Mouse (Mus musculus): Measurements from ENCODE around the gene Vps53. TPM values are rescaled to one million over a fixed set of nuclear protein-coding genes. Genes with fewer than 3 reads are reported as not detected.

Vps53 gene
- polyA plus RNA-seq, 1 experiment from 2014 or later, result 34.5 TPM

DNA sequence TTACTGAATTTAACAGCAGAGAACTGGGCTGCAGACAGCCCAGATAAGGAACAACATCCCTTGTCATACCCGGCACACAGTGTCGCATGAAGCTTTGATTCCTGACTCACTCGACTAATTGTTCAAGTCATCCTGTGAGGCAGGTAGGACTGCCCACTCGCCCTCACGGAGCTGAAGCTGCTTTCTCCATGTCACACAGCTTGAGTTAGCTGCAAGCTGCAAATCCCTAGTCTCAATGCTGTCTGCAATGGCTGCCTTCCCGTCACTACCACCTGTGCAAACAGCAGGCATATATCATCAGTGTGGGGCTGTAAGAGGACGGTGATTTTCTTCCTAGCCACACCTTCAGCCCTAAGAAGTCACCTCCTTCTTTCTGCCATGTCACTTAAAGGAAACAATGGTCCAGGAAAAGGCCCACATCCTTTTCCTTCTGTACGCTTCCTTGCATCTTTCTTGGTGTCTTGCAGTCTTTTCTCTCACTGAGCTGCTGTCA lies 17.6 kb upstream of the Vps53 start:
- no peak for ATAC-seq (ENCODE audit: insufficient read depth)
- no peak for TF ChIP-seq CTCF (IDR thresholded peaks at IDR 0.05; ENCODE audit: low read depth)
- Histone ChIP-seq H3K27me3 (ENCODE audit: insufficient read depth, low read length) (no peaks in the 10 kb centered on the region), H3K4me2 (peak overlapping the region; percentile 32), H3K27ac (ENCODE audit: low read depth) (no peak overlapping the region), H3K36me3 (ENCODE audit: insufficient read depth) (no peaks in the 10 kb centered on the region), H3K9ac (no peak overlapping the region), H3K4me1 (ENCODE audit: insufficient read depth) (no peaks in the 10 kb centered on the region), H3K9me3 (ENCODE audit: low read depth, low read length) (no peaks in the 10 kb centered on the region), H3K4me3 (ENCODE audit: low read depth, low read length) (no peak overlapping the region)
- DNase-seq, result no peak
- 31% methylated on average over 8 of the region's 8 CpGs for WGBS

DNA sequence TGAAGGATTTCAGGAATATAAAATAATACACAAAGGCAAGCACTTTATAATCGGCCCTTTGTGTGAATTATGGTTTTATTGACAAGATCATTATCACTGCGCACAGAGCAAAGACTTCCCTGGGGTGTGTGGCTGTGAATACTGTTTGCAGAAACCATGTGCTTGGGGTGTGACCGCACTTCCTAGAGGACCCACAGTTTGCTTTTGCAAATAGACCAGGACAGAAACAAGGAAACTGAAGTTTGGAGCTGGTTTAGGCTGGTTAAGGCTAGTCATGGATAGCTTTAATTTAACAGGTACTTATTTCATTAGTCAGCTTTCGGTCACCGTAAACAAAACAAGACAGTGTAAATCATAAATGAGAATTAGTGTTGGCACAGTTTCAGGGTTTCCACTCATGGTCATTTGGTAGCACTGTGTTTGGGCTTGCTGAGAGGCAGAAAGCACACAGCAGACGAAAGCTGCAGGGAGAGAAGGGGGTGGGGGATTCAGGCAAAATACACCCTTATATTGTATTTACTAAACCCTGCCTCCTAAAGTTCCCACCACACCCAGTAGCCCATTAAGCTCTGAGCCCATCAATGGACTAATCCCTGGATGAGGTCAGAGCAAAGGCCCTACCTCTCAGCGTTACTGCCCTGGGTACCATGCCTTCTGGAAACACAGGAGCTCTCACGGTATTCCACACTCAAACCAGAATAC lies 17.0 kb upstream of the Vps53 start:
- peak overlapping the region; percentile 32 for H3K4me2 ChIP-seq
- 55% methylated on average over 8 of the region's 8 CpGs for WGBS

DNA sequence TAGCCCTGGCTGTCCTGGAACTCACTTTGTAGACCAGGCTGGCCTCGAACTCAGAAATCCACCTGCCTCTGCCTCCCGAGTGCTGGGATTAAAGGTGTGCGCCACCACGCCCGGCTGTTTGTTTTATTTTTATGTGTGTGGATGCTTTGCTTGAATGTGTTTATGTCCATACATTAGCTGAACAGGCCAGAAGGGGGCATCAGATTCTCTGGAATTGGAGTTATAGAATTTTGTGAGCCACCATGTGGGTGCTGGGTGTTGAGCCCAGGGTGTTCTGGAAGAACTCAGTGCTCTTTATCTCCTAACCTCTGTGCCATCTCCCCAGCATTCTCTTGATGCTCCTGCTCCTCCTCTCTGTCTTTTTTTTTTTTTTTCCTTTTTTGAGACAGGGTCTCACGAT lies 7.5 kb upstream of the Vps53 start:
- no peak overlapping the region for H3K4me2 ChIP-seq
- H3K36me3 ChIP-seq (ENCODE audit: insufficient read depth), result no peaks in the 10 kb centered on the region
- H3K27ac ChIP-seq (ENCODE audit: low read depth), result no peak overlapping the region
- WGBS, result 75% methylated on average over 6 of the region's 6 CpGs
- ATAC-seq (ENCODE audit: insufficient read depth) (no peak), DNase-seq (no peak)
- no peaks in the 10 kb centered on the region for H3K9me3 ChIP-seq (ENCODE audit: low read depth, low read length)
- no peak overlapping the region for H3K4me3 ChIP-seq (ENCODE audit: low read depth, low read length)
- TF ChIP-seq CTCF (IDR thresholded peaks at IDR 0.05; ENCODE audit: low read depth), result 0 out of 2 replicates have a peak, but pooled peaks have one; percentile 12
- H3K27me3 ChIP-seq (ENCODE audit: insufficient read depth, low read length), result no peaks in the 10 kb centered on the region
- H3K9ac ChIP-seq, result no peak overlapping the region
- H3K4me1 ChIP-seq (ENCODE audit: insufficient read depth), result no peaks in the 10 kb centered on the region

More for the DNA sequence above, 17.0 kb upstream of the Vps53 start:
- H3K36me3 ChIP-seq (ENCODE audit: insufficient read depth), result no peaks in the 10 kb centered on the region
- H3K9me3 ChIP-seq (ENCODE audit: low read depth, low read length), result no peaks in the 10 kb centered on the region
- no peaks in the 10 kb centered on the region for H3K4me1 ChIP-seq (ENCODE audit: insufficient read depth)
- TF ChIP-seq CTCF (IDR thresholded peaks at IDR 0.05; ENCODE audit: low read depth), result no peak
- ATAC-seq (ENCODE audit: insufficient read depth) (no peak), DNase-seq (peak; percentile 6)
- H3K9ac ChIP-seq, result no peak overlapping the region
- no peaks in the 10 kb centered on the region for H3K27me3 ChIP-seq (ENCODE audit: insufficient read depth, low read length)
- no peak overlapping the region for H3K4me3 ChIP-seq (ENCODE audit: low read depth, low read length)
- no peak overlapping the region for H3K27ac ChIP-seq (ENCODE audit: low read depth)

DNA sequence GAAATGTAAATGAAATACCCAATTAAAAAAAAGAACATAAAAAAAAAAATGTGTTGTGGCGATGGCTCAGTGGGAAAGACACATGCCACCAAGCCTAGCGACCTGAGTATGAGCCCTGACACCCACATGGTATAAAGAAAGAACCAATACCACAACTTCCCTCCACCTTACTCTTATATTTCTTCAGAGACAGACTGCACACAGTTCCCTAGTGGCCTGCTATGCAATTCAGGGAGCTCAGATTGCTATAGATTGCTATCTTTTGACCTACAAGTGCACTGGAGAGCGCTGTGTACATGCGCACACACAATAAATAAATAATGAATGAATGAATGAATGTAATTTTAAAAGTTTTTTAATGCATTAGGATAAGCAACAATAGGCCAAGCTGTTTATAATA lies 4.3 kb upstream of the Vps53 start:
- Histone ChIP-seq H3K4me3 (ENCODE audit: low read depth, low read length) (no peak overlapping the region), H3K27me3 (ENCODE audit: insufficient read depth, low read length) (no peaks in the 10 kb centered on the region), H3K4me1 (ENCODE audit: insufficient read depth) (no peaks in the 10 kb centered on the region), H3K36me3 (ENCODE audit: insufficient read depth) (no peaks in the 10 kb centered on the region), H3K4me2 (no peak overlapping the region), H3K9me3 (ENCODE audit: low read depth, low read length) (no peaks in the 10 kb centered on the region), H3K27ac (ENCODE audit: low read depth) (no peak overlapping the region), H3K9ac (no peak overlapping the region)
- DNase-seq (no peak), ATAC-seq (ENCODE audit: insufficient read depth) (no peak)
- no peak for TF ChIP-seq CTCF (IDR thresholded peaks at IDR 0.05; ENCODE audit: low read depth)
- 78% methylated on average over 4 of the region's 4 CpGs for WGBS

DNA sequence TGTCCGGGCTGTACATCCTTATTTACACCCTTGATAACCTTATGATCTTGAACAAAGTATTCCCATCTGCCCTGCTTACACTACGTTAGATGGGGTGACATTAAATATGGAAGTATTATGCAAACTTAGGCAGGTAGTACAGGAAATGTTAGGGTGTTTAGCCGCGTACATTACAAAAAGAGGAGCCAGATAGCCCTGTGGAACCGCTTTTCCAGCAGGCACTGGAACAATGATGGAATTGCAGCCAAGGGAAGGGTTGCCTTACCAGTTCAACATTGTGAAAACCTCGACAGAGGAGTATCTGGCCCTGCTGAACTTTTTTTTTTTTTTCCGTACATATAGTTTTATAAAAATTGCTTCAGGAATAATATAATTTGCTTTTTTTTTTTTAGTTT lies 696 bp upstream of the Vps53 start:
- ATAC-seq (ENCODE audit: insufficient read depth), result no peak
- peak overlapping the region; percentile 67 for H3K4me2 ChIP-seq
- H3K27me3 ChIP-seq (ENCODE audit: insufficient read depth, low read length), result no peaks in the 10 kb centered on the region
- H3K9me3 ChIP-seq (ENCODE audit: low read depth, low read length), result no peaks in the 10 kb centered on the region
- H3K4me1 ChIP-seq (ENCODE audit: insufficient read depth), result 0 out of 2 replicates have a peak, but pooled peaks cover 3% of the 10 kb centered on the region
- H3K4me3 ChIP-seq (ENCODE audit: low read depth, low read length), result peak overlapping the region; percentile 66
- DNase-seq, result no peak
- 0 out of 2 replicates have a peak, but pooled peaks cover 8% of the 10 kb centered on the region for H3K36me3 ChIP-seq (ENCODE audit: insufficient read depth)
- WGBS, result 16% methylated on average over 7 of the region's 7 CpGs
- no peak overlapping the region for H3K27ac ChIP-seq (ENCODE audit: low read depth)
- H3K9ac ChIP-seq, result peak overlapping the region; percentile 60
- no peak for TF ChIP-seq CTCF (IDR thresholded peaks at IDR 0.05; ENCODE audit: low read depth)

DNA sequence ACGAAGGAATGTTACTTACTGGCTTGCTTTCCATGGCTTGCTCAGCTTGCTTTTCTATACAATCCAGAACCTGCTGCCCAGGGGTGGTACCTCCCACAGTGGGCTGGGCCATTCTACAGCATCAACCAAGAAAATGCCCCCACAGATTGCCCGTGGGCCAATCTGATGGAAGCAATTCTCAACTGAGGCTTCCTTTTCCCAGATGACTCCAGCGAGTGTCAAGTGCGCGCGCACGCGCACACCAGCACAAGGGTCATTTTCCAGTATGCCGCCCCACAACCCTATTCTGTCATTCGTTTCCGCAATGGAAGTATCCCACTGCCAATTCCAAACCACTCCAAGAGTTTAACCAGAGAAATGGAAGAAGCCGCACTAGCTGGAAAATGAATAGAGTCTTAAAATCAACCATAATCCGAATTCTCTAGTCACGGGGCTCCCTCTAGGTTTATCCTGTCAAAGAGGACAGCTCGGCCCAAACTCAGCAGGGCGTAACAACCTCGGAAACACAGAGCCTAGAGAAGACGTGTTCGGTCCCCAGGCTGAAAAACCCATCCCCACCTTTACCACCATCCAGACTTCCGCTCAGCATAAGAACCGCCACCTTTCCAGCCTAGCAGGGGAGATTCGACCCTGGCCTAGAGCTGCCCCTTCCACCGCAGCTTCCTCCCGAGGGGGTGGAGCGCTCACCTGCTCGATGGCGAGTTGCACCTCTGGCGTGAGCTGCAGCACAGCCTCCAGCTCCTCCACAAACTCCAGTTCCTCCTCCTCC lies 537 bp downstream of the Vps53 start:
- Histone ChIP-seq H3K27me3 (ENCODE audit: insufficient read depth, low read length) (no peaks in the 10 kb centered on the region), H3K4me1 (ENCODE audit: insufficient read depth) (0 out of 2 replicates have a peak, but pooled peaks cover 3% of the 10 kb centered on the region), H3K9ac (peak overlapping the region; percentile 60), H3K4me2 (peak overlapping the region; percentile 67), H3K9me3 (ENCODE audit: low read depth, low read length) (no peaks in the 10 kb centered on the region), H3K27ac (ENCODE audit: low read depth) (0 out of 2 replicates have a peak overlapping the region, but pooled peaks have one; percentile 22), H3K36me3 (ENCODE audit: insufficient read depth) (peaks cover 10% of the 10 kb centered on the region; the same call in 1 of the 2 replicates), H3K4me3 (ENCODE audit: low read depth, low read length) (peak overlapping the region; percentile 66)
- TF ChIP-seq CTCF (IDR thresholded peaks at IDR 0.05; ENCODE audit: low read depth), result no peak
- WGBS, result 2% methylated on average over 28 of the region's 28 CpGs
- DNase-seq (peak; percentile 55), ATAC-seq (ENCODE audit: insufficient read depth) (peak; percentile 87)

DNA sequence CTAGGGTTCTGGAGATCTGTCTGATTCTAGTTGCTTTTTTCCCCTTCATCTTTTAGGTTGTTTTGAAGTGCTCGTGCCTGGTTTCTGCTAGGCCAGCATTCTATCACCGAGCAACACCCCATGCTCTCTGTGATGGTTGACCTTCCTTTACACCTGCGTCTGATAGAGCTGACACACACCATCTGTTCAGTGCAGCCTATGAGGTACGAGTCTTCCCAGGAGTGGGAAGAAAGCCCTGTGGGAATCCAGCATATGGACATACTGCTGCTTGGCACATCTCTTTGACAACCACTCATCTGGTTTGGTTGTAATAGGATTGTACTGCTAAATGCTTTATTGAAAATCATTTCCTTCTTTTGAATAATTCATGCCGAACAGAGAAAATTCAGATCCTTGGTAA lies 9.2 kb downstream of the Vps53 start:
- no peaks in the 10 kb centered on the region for H3K4me1 ChIP-seq (ENCODE audit: insufficient read depth)
- ATAC-seq (ENCODE audit: insufficient read depth) (no peak), DNase-seq (no peak)
- 57% methylated on average over 5 of the region's 5 CpGs for WGBS
- H3K4me3 ChIP-seq (ENCODE audit: low read depth, low read length), result no peak overlapping the region
- H3K9me3 ChIP-seq (ENCODE audit: low read depth, low read length), result no peaks in the 10 kb centered on the region
- TF ChIP-seq CTCF (IDR thresholded peaks at IDR 0.05; ENCODE audit: low read depth), result no peak
- no peaks in the 10 kb centered on the region for H3K27me3 ChIP-seq (ENCODE audit: insufficient read depth, low read length)
- H3K27ac ChIP-seq (ENCODE audit: low read depth), result no peak overlapping the region
- H3K4me2 ChIP-seq, result no peak overlapping the region
- peaks cover 20% of the 10 kb centered on the region for H3K36me3 ChIP-seq (ENCODE audit: insufficient read depth)
- no peak overlapping the region for H3K9ac ChIP-seq

All from lung, embryonic 14.5 days (tissue).